Mouse (Mus musculus): Measurements from ENCODE around the gene Spryd3. TPM values are rescaled to one million over a fixed set of nuclear protein-coding genes. Genes with fewer than 3 reads are reported as not detected.

The Spryd3 gene
- 83.6 and 96.0 TPM in 2 replicates for polyA plus RNA-seq (2015; fragmentation: Nextera tagmentation; extraction: Ambion mirVana)

- Histone ChIP-seq H3K36me3 (peaks cover 22% of the 10 kb centered on the region), H3K27me3 (replicated peaks) (no peaks in the 10 kb centered on the region), H3K27ac (replicated peaks) (peak within 1 kb of the TSS; percentile 87), H3K4me2 (peak within 1 kb of the TSS; percentile 65), H3K9ac (replicated peaks) (peak within 1 kb of the TSS; percentile 94), H3K9me3 (replicated peaks) (no peaks in the 10 kb centered on the region), H3K4me3 (replicated peaks) (peak within 1 kb of the TSS; percentile 92), H3K4me1 (peaks cover 27% of the 10 kb centered on the region)
- ATAC-seq (ENCODE audit: low FRiP score) = peak; percentile 100
- under 1% methylated on average over 50 of the region's 50 CpGs for WGBS
These were observed at the start of gene Spryd3 for GRCm38 (mm10) chr15:102136129-102136758. Spryd3 (minus strand) TSS chr15:102136234.

GRCm38 (mm10) chr15:102183076-102183475 is 47.0 kb upstream of the Spryd3 start:
- no peaks in the 10 kb centered on the region for H3K4me1 ChIP-seq
- no peak overlapping the region for H3K9ac ChIP-seq (replicated peaks)
- peaks cover 12% of the 10 kb centered on the region; the same call in 1 of the 2 replicates for H3K36me3 ChIP-seq
- ATAC-seq (ENCODE audit: low FRiP score) = no peak
- no peak overlapping the region for H3K4me3 ChIP-seq (replicated peaks)
- H3K27ac ChIP-seq (replicated peaks) = no peak overlapping the region
- H3K9me3 ChIP-seq (replicated peaks) = no peaks in the 10 kb centered on the region
- no peak overlapping the region for H3K4me2 ChIP-seq
- H3K27me3 ChIP-seq (replicated peaks) = no peaks in the 10 kb centered on the region
- 94% methylated on average over 3 of the region's 3 CpGs for WGBS

DNA sequence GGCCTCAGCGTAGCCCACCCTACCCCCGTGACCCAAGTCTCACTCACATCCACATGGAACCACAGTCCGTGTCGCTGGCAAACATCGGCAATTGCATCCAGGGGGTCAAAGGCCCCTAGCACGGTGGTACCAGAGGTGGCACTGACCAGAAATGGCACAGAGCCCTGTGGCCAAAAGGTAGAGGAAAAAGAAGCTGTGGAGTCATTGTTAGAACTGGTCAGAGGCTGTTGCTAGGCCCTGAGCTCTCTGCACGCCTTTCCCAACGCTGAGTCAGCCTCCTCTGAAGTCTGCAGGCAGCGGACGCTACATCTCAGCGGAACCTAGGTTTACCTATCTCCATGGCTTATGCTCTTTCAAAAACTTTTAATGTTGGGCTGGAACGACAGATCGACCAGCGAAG is 43.9 kb upstream of the Spryd3 start:
- ATAC-seq (ENCODE audit: low FRiP score) = no peak
- no peak overlapping the region for H3K9ac ChIP-seq (replicated peaks)
- no peaks in the 10 kb centered on the region for H3K27me3 ChIP-seq (replicated peaks)
- peaks cover 12% of the 10 kb centered on the region; the same call in 1 of the 2 replicates for H3K36me3 ChIP-seq
- no peak overlapping the region for H3K27ac ChIP-seq (replicated peaks)
- H3K4me1 ChIP-seq = no peaks in the 10 kb centered on the region
- no peak overlapping the region for H3K4me2 ChIP-seq
- no peaks in the 10 kb centered on the region for H3K9me3 ChIP-seq (replicated peaks)
- no peak overlapping the region for H3K4me3 ChIP-seq (replicated peaks)
- 94% methylated on average over 14 of the region's 14 CpGs for WGBS

- Histone ChIP-seq H3K4me1 (no peaks in the 10 kb centered on the region), H3K9me3 (replicated peaks) (no peaks in the 10 kb centered on the region), H3K9ac (replicated peaks) (no peak overlapping the region), H3K36me3 (0 out of 2 replicates have a peak, but pooled peaks cover 9% of the 10 kb centered on the region), H3K4me3 (replicated peaks) (no peak overlapping the region), H3K27me3 (replicated peaks) (no peaks in the 10 kb centered on the region), H3K27ac (replicated peaks) (no peak overlapping the region), H3K4me2 (no peak overlapping the region)
- no peak for ATAC-seq (ENCODE audit: low FRiP score)
- WGBS = 81% methylated on average over 9 of the region's 9 CpGs
These were observed 43.1 kb upstream of the Spryd3 start for GRCm38 (mm10) chr15:102179106-102179505.

DNA sequence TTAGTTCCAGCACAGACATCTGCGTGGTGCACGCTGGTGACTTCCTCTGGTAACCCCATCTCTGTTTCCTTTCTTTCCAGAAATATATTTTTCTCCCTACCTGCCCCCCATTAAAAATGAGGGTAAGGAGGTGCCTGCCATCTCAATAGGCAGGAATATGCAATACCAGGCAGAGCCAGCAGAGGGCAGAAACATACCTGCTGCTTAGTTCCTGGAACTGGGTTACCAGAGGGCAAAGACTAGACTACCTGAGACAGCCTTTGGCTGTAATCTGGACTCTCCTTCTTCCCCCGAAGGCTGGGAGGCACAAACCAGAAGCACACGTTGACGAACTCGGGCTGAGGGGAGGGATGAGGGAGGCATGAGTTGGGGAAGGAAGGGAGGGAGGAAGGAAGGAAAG is 42.2 kb upstream of the Spryd3 start:
- no peak overlapping the region for H3K9ac ChIP-seq (replicated peaks)
- no peaks in the 10 kb centered on the region for H3K27me3 ChIP-seq (replicated peaks)
- H3K9me3 ChIP-seq (replicated peaks) = no peaks in the 10 kb centered on the region
- no peak overlapping the region for H3K4me2 ChIP-seq
- H3K4me1 ChIP-seq = no peaks in the 10 kb centered on the region
- no peak for ATAC-seq (ENCODE audit: low FRiP score)
- WGBS = 9% methylated on average over 6 of the region's 6 CpGs
- no peak overlapping the region for H3K4me3 ChIP-seq (replicated peaks)
- H3K36me3 ChIP-seq = 0 out of 2 replicates have a peak, but pooled peaks cover 9% of the 10 kb centered on the region
- H3K27ac ChIP-seq (replicated peaks) = no peak overlapping the region

- Histone ChIP-seq H3K4me3 (replicated peaks) (no peak overlapping the region), H3K4me1 (no peaks in the 10 kb centered on the region), H3K36me3 (0 out of 2 replicates have a peak, but pooled peaks cover 7% of the 10 kb centered on the region), H3K27me3 (replicated peaks) (no peaks in the 10 kb centered on the region), H3K4me2 (no peak overlapping the region), H3K9ac (replicated peaks) (no peak overlapping the region), H3K9me3 (replicated peaks) (no peaks in the 10 kb centered on the region), H3K27ac (replicated peaks) (no peak overlapping the region)
- 87% methylated on average over 8 of the region's 8 CpGs for WGBS
- no peak for ATAC-seq (ENCODE audit: low FRiP score)
These were observed 41.4 kb upstream of the Spryd3 start for GRCm38 (mm10) chr15:102177417-102177816.

GRCm38 (mm10) chr15:102176571-102177316 is 40.7 kb upstream of the Spryd3 start:
- Histone ChIP-seq H3K4me3 (replicated peaks) (no peak overlapping the region), H3K36me3 (0 out of 2 replicates have a peak, but pooled peaks cover 7% of the 10 kb centered on the region), H3K4me1 (no peaks in the 10 kb centered on the region), H3K9me3 (replicated peaks) (no peaks in the 10 kb centered on the region), H3K27me3 (replicated peaks) (no peaks in the 10 kb centered on the region), H3K4me2 (no peak overlapping the region), H3K27ac (replicated peaks) (no peak overlapping the region), H3K9ac (replicated peaks) (no peak overlapping the region)
- WGBS = 87% methylated on average over 7 of the region's 7 CpGs
- ATAC-seq (ENCODE audit: low FRiP score) = no peak

DNA sequence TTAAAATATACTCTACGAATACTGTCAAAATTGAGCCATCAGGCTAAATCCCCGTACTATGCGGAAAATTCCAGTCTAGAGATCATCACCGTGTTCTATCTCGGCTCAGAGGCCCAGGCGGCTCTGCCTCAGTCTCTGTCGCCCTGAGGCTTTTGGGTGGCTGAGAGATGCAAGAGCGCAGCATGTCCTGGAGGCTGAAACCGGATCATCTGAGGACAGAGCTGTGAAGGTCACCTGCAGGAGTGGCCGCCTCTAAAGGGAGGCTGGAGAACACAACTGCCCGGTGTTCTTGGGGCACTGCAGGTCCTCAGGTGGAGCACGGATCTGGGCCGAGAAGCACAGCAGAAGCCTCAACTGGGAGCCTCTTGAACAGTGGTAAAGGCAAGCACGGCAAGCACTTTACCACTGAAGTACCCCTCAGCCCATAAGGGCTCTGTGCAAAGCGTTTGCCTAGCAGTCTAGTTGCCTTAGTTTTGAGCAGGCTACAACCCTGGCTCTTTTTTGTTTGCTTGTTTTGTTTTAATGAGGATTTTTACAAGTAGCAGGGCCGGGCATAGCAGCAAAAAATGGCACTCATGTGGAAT is 39.8 kb upstream of the Spryd3 start:
- 0 out of 2 replicates have a peak, but pooled peaks cover 7% of the 10 kb centered on the region for H3K36me3 ChIP-seq
- WGBS = 90% methylated on average over 16 of the region's 16 CpGs
- H3K27me3 ChIP-seq (replicated peaks) = no peaks in the 10 kb centered on the region
- no peaks in the 10 kb centered on the region for H3K9me3 ChIP-seq (replicated peaks)
- no peak for ATAC-seq (ENCODE audit: low FRiP score)
- H3K9ac ChIP-seq (replicated peaks) = no peak overlapping the region
- no peak overlapping the region for H3K4me3 ChIP-seq (replicated peaks)
- H3K27ac ChIP-seq (replicated peaks) = no peak overlapping the region
- H3K4me1 ChIP-seq = no peaks in the 10 kb centered on the region
- H3K4me2 ChIP-seq = no peak overlapping the region

- H3K27ac ChIP-seq (replicated peaks) = no peak overlapping the region
- WGBS = 97% methylated on average over 3 of the region's 3 CpGs
These were observed 37.5 kb upstream of the Spryd3 start for GRCm38 (mm10) chr15:102173581-102173980.

GRCm38 (mm10) chr15:102169064-102169463 is 33.0 kb upstream of the Spryd3 start:
- Histone ChIP-seq H3K27ac (replicated peaks) (no peak overlapping the region), H3K4me2 (no peak overlapping the region), H3K27me3 (replicated peaks) (no peaks in the 10 kb centered on the region), H3K4me1 (no peaks in the 10 kb centered on the region), H3K4me3 (replicated peaks) (no peak overlapping the region), H3K36me3 (no peaks in the 10 kb centered on the region), H3K9ac (replicated peaks) (no peak overlapping the region), H3K9me3 (replicated peaks) (no peaks in the 10 kb centered on the region)
- ATAC-seq (ENCODE audit: low FRiP score) = no peak
- 73% methylated on average over 2 of the region's 2 CpGs for WGBS

More at GRCm38 (mm10) chr15:102173581-102173980, 37.5 kb upstream of the Spryd3 start:
- H3K9ac ChIP-seq (replicated peaks) = no peak overlapping the region
- no peaks in the 10 kb centered on the region for H3K9me3 ChIP-seq (replicated peaks)
- no peak for ATAC-seq (ENCODE audit: low FRiP score)
- H3K4me1 ChIP-seq = no peaks in the 10 kb centered on the region
- H3K4me3 ChIP-seq (replicated peaks) = no peak overlapping the region
- H3K27me3 ChIP-seq (replicated peaks) = no peaks in the 10 kb centered on the region
- 0 out of 2 replicates have a peak, but pooled peaks cover 3% of the 10 kb centered on the region for H3K36me3 ChIP-seq
- no peak overlapping the region for H3K4me2 ChIP-seq

DNA sequence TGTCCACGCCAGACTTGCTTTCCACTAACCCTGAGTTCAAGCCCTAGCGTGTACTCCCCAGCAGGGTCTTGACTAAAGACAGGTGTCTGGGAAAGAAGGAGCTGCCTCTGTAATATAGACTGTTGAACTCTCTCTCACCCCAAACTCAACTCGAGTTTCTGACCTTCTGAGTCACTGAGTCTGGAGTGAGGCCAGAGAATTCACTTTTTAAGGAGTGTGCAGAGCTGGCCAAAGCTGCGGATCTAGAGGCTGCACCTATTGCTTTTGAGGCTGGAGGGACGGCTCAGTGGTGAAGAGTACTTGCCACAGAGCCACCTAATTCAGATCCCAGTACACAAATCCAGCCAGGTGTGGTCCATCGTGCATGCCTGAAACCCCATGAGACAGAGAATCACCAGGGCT is 31.6 kb upstream of the Spryd3 start:
- WGBS = 61% methylated on average over 6 of the region's 6 CpGs
- Histone ChIP-seq H3K4me1 (no peaks in the 10 kb centered on the region), H3K9ac (replicated peaks) (no peak overlapping the region), H3K4me2 (no peak overlapping the region), H3K27me3 (replicated peaks) (no peaks in the 10 kb centered on the region), H3K27ac (replicated peaks) (no peak overlapping the region), H3K4me3 (replicated peaks) (no peak overlapping the region), H3K9me3 (replicated peaks) (no peaks in the 10 kb centered on the region), H3K36me3 (no peaks in the 10 kb centered on the region)
- ATAC-seq (ENCODE audit: low FRiP score) = no peak

Data from neural tube, embryonic 15.5 days (tissue).